Mouse (Mus musculus) lung, postnatal 36 days (tissue): ENCODE data around the gene Plxdc2.

ENCODE experiments used
- DNase-seq: peaks from one replicate; pipeline ENCODE4 v3.0.0; 2022; ENCODE audit warnings: mixed read lengths

Plxdc2 gene

DNA sequence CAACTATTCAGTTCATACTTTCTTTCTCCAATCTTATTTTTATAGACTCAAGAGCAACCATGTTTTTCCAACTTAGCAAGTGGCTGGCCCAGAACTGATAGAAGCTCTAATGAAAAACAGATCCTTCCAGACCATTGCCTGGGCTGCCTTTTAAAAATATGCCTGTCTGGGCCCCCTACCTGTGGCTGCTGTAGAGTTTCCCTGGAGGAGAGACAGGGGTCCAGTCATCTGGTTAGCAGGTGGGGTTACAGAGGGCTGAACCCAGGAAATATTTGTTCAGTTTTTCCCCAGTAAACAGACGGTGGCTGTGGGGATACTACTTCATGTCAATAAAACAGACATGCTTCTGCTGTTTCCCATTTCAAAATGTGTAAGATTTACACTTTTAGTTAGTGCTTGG, 222.0 kb downstream of the Plxdc2 start:
- DNase-seq: no peak

DNA sequence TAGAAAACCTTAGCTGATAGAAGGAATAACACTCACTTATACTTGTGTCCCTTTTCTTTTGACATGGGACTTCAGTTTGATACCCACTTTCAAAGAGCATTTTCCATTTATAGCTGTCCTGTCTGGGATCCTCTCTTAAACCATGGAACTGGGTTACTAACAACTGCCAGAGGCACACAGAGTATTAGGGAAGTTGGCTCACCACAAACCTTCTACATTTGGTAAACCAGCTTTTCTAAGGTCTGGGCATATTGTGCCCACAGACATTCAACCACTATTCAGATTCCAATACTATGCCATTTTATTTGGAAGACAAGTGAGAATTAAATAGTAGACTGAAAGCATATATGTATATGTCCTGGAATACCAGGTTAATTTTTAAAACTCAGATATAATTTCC, 232.4 kb downstream of the Plxdc2 start:
- DNase-seq: no peak

DNA sequence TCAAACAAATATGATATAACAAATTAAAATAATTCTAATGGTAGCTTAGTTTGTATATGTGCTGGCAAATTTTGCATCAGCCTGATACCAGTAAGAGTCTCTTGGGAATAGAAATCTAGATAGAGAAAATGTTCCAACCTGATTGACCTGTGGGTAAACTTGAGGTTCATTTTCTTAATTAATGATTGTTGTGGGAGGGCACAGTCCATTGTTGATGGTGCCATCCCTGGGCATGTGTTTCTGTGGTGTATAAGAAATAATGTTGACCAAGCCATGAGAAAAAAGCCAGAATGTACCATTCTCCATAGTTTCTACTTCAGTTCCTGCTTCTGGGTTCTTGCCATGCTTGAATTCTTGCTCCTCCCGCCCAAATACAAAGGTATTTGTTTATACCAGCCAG, 239.3 kb downstream of the Plxdc2 start:
- DNase-seq: no peak

DNA sequence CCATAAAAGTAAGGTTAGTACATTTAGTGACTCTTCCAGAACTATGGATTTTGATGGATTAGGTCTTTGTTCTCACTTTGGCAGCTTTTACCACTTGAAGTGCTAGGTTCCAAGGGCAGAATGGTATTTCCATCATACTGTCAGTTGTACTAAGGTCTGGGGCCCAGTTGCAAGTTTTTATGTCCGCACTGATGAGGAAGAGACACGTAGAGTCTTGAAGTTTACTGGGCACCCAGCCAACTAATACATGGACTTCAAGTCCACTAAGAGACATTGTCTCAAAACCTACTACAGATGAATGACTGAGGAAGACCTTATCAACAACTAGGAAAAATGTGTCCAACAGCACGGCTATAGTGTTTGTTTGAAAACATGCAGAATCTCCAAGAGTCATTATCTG, 242.1 kb downstream of the Plxdc2 start:
- DNase-seq: no peak

DNA sequence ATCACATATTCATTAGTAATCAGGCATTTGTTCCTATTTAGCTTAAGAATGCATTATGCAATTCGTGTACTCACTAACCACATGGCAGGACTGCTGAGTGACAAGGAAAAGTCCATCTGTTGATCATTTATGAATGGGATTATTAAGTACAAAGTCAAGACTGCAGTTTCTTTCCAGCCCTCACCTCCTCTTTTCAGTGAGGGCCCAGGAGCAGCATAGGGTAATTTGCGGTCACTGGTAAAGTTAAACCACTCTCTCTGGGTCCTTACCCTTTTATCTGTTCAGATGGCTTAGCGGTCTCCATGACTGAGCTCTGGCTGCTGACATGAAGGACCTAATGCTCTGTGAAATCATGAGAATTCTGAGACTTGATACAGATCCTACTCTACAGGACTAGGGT, 248.2 kb downstream of the Plxdc2 start:
- DNase-seq: no peak

DNA sequence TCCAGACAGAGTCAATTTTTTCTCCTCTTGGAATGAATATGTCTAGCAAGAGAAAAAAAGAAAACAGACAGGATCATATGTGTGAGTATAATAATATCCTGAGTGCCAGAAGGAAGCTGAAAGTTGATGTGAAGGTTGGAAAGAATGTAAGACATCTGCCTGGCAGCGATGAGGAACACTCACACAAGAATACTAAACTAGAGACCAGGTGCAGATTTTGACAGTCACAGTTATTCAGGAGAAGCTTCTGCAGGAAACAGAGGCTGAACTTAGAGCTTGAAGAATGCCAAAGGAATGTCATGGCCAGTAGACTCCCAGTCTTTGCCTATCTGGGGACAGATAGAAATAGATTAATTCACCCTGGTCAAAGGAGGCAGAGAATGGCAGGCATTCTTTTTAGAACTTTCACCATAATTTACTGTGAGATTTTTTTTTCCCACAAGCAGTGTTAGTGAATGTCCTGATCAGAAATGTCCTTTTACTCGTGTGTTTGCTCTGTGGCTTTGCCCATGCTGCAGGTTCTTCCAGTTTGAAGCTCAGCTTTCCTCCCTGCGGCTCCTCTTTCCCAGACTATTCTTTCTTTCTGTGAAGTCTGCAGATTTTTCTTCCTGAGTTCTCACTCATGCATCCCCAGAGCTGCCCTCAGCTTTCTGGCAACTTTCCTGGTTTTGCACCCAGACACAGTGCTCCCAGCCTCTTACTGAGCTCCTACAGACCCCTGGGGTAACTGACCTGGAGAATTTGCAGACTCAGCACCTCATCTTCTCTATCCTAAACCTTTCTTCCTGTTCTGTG, 251.9 kb downstream of the Plxdc2 start:
- DNase-seq: peak; percentile 40

DNA sequence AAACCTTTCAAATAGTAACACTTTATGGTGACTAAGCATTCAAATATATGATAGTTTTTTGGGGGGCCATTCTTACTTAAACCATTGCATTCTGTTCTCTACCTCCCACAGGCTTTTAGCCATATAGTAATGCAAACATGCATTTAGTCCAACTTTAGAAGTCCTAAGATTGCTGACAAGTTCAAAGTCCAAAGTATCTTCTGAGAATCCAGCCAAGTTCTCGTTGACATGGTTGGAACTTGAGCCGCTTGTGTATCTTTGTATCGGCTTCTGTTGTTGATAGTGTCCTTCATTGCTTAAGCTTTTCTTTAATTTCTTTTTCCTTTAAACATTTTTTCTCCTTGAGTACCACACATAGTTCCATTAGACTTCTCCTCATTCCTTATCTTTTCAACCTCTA, 286.0 kb downstream of the Plxdc2 start:
- DNase-seq: no peak

DNA sequence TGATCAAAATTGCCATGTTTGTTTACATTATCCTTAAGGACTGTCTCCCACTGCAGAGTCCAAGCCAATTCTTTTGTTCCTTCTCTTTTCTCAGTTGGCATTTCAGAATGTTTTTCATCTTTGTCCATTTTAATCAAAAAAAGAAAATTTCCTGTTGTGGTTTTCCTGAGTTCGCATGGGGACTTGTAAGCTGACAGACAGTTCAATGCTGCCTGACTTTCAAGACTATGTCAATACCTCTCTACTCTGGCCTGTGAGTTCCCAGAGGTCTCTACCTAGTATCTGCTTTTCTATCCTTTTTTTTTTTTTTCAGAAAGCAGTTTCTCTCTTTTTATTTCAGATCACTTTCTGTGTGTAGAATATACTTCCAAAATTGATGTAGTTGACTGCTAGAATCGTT, 295.6 kb downstream of the Plxdc2 start:
- no peak for DNase-seq

DNA sequence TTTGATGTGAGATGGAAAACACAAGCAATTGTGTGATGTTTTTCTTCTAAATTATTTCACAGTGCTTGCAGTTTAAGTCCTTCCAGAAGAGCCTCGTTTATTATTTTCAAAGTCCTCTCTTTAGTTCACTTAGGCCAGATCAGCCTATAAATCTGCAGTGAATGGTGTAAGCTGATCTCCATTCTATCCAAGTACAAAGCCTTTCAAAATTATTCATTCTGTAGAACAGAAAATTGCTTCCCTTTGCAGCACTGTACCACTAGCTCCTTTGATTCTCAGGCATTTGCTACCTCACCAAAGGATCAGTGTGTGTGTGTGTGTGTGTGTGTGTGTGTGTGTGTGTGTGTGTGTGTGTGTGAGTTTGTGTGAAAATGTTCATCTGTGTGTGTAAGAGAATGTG, 308.4 kb downstream of the Plxdc2 start:
- no peak for DNase-seq

DNA sequence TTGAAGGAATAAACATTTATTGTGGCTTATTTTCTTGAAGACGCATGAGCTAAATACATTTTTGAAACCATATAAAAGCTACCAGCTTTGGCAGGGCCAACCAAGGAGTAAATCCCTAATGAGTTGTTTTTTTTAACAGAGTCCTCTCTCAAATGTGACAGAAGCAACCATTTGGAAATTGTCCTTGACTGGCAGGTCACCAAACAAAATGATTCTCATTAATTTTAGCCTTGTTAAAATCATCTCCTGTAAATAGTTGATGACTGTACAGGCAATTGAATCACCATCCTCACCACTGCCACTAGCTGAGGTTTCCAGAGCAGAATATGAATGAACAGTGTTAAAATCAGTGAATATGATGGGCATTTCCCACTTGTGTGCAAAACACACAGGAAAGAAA, 312.3 kb downstream of the Plxdc2 start:
- DNase-seq: no peak

DNA sequence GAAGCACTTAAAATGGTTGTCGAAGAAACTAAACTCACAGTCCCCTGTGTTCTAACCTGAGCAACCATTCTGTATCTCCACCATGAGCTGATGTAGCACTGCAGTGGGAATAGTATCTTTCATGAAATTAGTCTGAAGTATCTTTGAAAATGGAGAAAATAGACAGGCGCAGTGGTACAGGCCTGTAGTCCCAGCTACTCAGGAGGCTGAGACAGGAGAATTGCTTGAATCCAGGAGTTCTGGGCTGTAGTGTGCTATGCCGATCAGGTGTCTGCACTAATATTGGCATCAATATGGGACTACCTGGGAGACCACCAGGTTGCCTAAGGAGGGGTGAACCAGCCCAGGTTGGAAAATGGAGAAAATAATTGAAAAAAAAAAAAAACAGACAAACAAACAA, 326.8 kb downstream of the Plxdc2 start:
- no peak for DNase-seq

DNA sequence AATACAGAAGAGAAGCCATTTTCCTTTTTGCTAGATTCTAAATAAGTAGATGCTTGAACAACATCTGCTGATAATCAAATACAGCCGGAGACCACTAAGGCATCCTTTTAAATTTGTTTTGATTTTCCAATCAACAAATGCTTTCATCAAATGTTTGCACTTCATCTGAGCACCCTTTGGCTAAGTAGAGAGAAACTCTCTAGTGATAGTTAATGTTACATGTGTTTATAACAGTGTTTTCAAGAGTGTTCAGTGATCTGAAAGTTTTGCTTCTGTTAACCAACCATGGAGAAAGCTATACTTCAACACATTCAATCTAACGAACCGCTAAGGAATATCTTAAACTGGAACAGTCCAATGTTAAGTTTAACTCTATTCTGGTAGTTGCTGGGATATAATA, 327.6 kb downstream of the Plxdc2 start:
- no peak for DNase-seq

DNA sequence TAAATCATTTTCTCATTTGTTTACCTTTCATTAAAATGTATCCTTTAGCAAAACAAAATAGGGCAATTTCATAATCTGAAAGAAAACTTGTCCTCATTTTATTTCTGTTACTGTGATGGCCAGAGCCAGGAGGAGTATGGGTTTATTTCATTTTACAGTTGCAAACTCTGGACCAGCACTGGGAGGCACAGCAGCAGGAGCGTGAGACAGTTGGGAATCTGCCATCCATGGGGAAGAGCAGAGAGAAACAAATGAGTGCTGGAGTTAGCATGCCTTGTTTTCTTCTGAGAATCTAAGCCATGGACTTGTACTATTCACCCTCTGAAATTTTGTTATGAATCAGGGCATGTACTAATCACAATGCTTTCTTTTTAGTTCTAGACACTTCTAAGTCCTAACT, 328.4 kb downstream of the Plxdc2 start:
- DNase-seq: peak; percentile 13

DNA sequence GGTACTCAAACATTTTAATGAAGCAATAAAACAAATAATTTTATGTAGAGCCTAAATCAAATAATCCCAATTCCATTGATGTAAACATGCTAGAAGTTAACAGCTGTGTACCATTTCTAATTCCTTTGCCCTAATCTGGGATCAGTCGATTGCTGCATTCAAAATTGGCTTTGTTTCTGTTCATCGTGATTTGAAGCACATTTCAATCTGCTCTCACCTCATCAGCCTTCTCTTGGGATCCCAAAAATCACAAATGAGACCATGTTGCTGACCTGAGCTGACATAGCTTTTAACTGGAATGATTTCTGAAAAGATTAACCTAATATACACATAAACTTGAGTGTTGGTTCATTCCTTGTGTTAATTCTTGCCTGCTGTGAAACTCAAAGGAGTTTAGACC, 340.3 kb downstream of the Plxdc2 start:
- peak; percentile 32 for DNase-seq

DNA sequence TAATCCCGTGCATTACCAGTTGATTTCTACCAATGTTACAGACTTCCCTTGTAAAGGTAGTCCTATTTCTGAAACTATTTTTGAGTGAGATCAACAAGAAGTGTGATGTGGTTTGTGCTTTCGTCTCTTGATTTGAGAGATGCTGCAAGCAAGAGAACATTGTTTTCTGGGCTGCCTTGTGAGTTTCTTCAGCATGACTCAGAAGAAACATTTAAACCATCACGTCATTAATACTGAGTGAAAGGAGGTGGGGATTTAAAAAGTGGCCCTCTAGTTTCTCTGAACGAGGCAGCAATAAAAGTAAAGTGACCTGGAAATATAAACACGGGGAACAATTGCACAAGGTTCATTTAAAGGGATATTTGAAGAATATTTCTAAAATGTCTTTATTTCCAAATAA, 341.1 kb downstream of the Plxdc2 start:
- peak; percentile 19 for DNase-seq

DNA sequence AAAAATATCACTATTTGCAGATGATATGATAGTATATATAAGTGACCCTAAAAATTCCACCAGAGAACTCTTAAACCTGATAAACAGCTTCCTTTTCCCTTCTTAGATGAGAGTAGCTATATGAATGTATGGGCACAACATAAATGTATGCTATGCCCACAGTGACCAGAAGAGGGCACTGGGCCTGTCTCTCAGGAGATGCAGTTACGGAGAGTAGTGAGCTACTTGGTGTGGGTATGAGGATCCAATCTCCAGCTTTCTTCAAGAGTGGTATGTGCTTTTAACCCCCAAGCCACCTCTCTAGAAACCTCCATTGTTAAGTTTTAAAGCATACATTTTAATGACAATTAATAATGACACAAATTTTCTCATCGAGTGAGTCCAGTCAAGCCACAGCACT, 350.1 kb downstream of the Plxdc2 start:
- peak; percentile 19 for DNase-seq

DNA sequence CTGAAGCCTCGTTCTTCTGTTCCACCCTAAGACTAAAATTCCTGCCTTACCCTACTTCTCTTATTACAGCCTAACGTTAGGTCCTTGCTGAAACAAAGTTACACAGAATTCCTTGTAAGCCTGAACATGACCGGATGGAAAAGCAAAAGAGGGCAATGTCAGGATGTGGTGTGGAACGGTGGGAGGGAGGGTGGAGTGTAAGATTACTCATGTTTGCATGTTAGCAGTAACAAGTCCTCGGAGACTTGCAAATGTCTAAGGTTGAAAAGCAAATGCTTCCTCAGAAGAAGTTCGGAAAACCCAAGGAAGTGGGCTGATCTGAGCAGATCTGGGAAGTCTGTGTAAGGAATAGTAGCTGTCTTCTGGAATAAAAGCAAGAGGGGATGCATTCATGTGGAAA, 353.8 kb downstream of the Plxdc2 start:
- no peak for DNase-seq

DNA sequence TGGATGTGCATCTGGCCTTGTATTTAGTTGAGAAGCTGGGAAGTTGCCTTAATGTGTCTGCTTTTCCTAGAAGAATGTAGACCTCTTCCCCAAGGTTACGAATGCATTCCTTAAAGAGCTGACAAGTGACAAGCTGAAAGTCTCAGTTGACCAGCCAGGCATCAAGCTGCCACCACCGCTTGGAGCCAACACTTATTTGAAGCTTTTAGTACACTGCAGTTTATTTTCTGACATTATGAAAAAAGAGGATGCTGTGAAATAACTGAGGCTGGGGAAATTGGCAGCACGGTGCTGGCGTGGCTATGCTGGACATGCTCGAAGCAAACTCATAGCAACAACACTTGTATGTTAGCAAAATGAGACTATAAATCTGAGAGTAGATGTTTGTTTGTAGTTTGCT, 374.9 kb downstream of the Plxdc2 start:
- DNase-seq: peak; percentile 33

DNA sequence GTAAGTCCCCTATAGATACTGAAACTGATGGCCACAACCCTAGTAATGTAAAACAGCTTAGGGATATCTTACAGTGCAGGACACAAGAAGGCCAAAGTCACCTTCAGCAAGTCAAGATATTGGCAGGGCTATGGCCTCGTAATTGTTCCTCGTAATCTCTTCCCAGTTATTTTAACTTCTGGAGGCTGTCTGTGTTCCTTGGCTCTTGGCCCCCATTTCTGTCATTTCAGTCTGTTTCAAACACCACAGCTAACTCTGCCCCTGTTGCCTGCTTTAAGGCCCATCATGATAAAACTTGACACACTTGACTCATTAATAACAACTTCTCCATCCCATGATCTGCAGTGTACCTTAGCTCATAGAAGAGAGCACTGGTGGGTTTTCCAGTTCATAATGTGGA, 378.3 kb downstream of the Plxdc2 start:
- peak; percentile 13 for DNase-seq

DNA sequence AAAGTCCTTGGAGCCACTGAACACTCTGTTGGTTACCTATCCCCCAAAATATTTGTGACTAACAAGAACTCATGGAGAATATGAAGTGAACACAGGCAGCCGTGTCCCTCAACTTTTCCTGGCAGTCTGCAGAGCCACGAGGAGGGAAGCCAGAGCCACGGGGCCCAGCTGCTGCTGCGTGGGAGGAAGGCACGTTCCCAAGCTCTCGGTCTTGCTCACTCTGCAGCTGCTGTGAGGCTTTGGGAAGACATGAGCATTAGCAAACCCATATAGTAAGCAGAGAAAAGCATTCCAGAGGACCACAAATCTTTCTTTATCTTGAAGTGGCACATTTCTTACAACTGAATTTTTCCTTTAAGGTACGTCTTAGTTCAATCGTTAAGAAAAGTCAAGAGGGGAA, 382.1 kb downstream of the Plxdc2 start:
- peak; percentile 50 for DNase-seq

DNA sequence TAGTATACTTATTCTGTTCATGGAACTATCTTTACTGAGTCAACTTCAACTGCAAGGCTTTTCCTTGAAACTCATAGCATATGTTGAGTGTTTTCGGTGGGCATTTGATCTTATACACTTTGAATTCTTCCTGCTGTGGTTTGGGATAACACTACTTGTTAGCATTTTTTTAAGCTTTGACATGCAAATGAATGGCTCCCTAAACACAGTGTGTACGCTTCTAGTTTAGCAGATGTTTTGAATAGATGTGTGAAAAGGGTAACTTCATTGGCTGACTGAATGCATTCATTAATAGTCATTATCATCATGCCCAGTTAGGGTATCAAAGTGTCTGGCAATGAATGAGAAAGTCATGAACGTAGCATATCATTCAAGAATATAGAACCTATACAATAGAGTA, 385.7 kb downstream of the Plxdc2 start:
- DNase-seq: no peak

DNA sequence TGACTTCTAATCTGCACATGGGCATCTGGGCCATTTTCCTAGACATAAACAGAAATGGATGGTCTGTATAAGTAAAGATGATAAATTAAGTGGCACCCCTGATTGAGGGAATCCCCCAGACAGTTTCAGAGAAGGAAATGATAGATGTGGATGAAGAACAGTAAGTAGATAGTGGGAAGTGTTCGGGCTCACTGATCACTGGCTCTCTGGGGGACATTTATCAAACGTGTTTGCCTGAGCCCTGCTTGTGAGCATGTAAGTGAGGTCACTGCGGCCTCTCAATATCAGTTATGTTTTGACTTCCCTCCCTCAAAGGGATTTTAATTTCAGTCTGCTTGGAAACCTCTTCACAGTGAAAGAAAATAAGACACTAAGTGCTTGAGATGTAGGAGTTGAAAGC, 387.5 kb downstream of the Plxdc2 start:
- DNase-seq: no peak

DNA sequence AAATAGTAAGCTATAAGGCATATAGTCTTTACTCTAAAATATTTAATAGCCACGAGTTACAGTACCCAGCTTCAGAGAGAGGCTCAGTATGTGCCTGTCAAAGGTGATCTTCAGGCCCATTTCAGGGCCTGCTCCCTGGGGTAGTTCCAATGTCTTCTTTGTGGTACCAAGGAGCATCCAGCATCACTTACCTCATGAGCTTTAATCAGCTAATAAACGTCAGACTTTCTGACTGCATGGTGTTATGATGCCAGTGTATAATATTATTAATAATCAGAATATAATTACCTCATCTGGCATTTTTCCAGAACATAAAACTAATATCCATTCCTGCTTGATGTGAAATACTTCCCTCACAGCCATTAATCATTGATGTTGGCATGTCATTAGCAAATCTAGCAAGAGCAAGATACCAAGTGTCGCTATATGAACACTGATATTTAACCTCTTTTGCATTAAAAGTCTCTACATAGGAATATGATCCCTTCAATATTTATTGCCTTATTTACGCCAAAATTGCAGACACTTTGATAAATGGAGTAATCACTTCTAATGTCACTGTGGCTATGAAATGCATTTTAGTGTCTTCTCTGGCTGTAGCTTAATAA, 393.3 kb downstream of the Plxdc2 start:
- no peak for DNase-seq

DNA sequence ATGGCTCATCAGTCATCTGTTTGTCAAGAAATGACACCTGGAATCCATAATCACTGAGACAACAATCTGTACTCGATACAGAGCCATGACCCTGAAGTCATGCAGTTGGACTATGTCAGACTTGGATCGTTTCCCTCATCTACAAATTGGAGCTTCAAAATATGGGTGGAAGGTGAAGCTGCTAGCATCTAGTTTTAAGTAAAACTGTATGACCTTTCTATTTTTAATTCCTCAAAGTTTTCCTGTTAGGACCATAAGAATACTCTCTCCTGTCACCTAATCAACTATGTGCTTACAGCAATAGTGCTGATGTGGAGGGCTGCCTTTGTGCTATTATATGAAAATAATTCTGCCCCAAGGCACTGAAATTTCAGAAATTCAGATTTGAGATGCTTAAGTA, 401.1 kb downstream of the Plxdc2 start:
- peak; percentile 28 for DNase-seq

DNA sequence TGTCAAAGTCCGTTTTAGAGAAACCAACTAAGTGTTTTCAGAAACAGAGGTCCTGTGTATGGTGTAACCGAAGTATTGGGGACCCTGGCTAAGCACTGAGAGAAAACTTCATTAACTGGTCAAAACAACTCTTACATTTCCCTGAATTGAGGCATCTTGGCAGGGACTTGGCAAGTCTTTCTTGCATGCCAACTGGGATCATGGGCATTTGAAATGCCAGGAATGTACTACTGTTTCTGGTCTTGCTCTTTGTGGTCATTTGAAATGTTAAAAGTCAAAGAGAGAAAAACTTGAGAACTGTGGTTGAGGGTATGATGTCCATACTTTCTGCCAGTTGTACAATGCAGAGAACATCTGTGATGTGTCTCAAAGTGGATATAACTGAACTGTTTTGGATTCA, 403.7 kb downstream of the Plxdc2 start:
- no peak for DNase-seq
